Mouse (Mus musculus): ENCODE measurements around the gene Cfhr2. TPM values are rescaled to one million over a fixed set of nuclear protein-coding genes. Genes with fewer than 3 reads are reported as not detected.

Cfhr2 gene
- polyA plus RNA-seq, 1 experiment from 2014 or later = not detected

Other genes with a start within 250 kb of the Cfhr2 start
- not detected in 2 replicates for gene Gm4788, start 77.5 kb downstream of the Cfhr2 start, polyA plus RNA-seq (2014; fragmentation: Nextera tagmentation; extraction: Ambion mirVana)